Mouse (Mus musculus): ENCODE measurements at regions not wholly inside any gene's neighbourhood (a gene's known extent, or its start where the extent isn't known, plus 50 kb on each side); places are given as distances from the start of the nearest gene placed in this dataset.

DNA sequence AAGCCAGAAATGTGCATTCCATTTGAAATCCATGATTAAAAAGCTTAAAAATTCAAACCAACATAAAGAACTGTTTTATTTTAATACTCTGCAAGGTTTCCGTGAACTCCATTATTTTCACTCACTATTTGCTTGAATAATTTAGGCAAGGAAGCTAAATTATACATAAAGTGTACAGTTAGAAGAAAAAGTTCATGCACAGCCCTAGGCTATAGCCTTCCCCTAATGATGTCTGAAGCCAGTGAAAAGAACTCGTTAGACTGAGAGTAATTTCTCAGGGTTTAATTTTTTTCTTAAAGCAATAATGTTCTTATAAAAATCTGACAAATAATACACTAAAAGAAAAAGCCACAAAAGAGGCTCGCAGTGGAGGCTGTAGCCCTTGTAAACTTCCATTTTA lies 141.4 kb upstream of the Meis1 start:
- TF ChIP-seq CTCF (conservative IDR thresholded peaks at IDR 0.05; ENCODE audit: insufficient read depth, insufficient read length, low read depth, low read length) (no peak), POLR2A (IDR thresholded peaks at IDR 0.05; ENCODE audit: low read depth, low read length) (no peak)

All from kidney, adult 2 months (tissue).